Mouse (Mus musculus) heart, embryonic 11.5 days (tissue): ENCODE measurements around the gene Gm21887. TPM values are rescaled to one million over a fixed set of nuclear protein-coding genes. Genes with fewer than 3 reads are reported as not detected.
A peak's percentile ranks its signal among the peaks of the same experiment; 100 is the strongest.
"Not testable (repeated sequence)": the region's sequence is repeated elsewhere in the genome, so short reads cannot be mapped to it uniquely, and the experiment has no call there.

Source experiments
- ATAC-seq: fragments of 200-750 bp; cut with Nextera tagmentation; replicated peaks from 2 replicates; pipeline ENCODE4 v1.8.0; 2017; ENCODE audit warnings: moderate library complexity; ENCODE audit not compliant: insufficient number of reproducible peaks, low FRiP score, low TSS enrichment
- H3K27ac ChIP-seq: fragments of 300-500 bp; sonication (generic); 2 replicates; pipeline ENCODE4 v1.5.1; 2014; ENCODE audit warnings: mild to moderate bottlenecking, low read depth, low read length
- H3K27me3 ChIP-seq: fragments of 300-500 bp; sonication (generic); 2 replicates; pipeline ENCODE4 v1.6.1; 2014; ENCODE audit warnings: mild to moderate bottlenecking, low read length, mixed read lengths; ENCODE audit not compliant: control insufficient read depth, insufficient read depth
- H3K36me3 ChIP-seq: fragments of 300-500 bp; sonication (generic); 2 replicates; pipeline ENCODE4 v1.6.1; 2014; ENCODE audit warnings: mild to moderate bottlenecking, low read length, moderate library complexity, mixed read lengths; ENCODE audit not compliant: control insufficient read depth, insufficient read depth
- H3K4me1 ChIP-seq: fragments of 300-500 bp; sonication (generic); 2 replicates; pipeline ENCODE4 v1.6.1; 2014; ENCODE audit warnings: low read length; ENCODE audit not compliant: control insufficient read depth, insufficient read depth
- H3K4me2 ChIP-seq: fragments of 300-500 bp; sonication (generic); 2 replicates; pipeline ENCODE4 v1.6.1; 2014; ENCODE audit warnings: mild to moderate bottlenecking, moderate library complexity
- H3K4me3 ChIP-seq: fragments of 300-500 bp; sonication (generic); 2 replicates; pipeline ENCODE4 v1.5.1; 2014; ENCODE audit warnings: low read depth, low read length
- H3K9ac ChIP-seq: fragments of 300-500 bp; sonication (generic); 2 replicates; pipeline ENCODE4 v1.6.1; 2014; ENCODE audit warnings: mild to moderate bottlenecking, low read depth, low read length, moderate library complexity
- H3K9me3 ChIP-seq: fragments of 300-500 bp; sonication (generic); replicated peaks from 2 replicates; pipeline ENCODE4 v1.6.1; 2016; ENCODE audit warnings: low read length; ENCODE audit not compliant: control insufficient read depth
- WGBS: fragments of 180-500 bp; shearing (Covaris S2); extraction: QIAGEN DNeasy Blood & Tissue Kit; methylation state at CpG from one replicate; pipeline ENCODE4 v1.1.7; 2014; ENCODE audit not compliant: insufficient replicate concordance; 5-methylcytosine and 5-hydroxymethylcytosine counted together
- polyA plus RNA-seq: library from polyadenylated mRNA; unstranded; fragments of >200 nt; fragmentation: Nextera tagmentation; extraction: Ambion mirVana; gene quantifications from 2 replicates; pipeline ENCODE4 v1.2.1, GENCODE M21; 2014

The Gm21887 gene
- polyA plus RNA-seq, 1 experiment from 2014 or later = 157 TPM

GRCm38 (mm10) chrX:169974456-169974855 lies 35.0 kb upstream of the Gm21887 start:
- not testable (repeated sequence) for H3K4me2 ChIP-seq, ATAC-seq, H3K4me3 ChIP-seq, H3K27ac ChIP-seq, H3K9ac ChIP-seq, H3K27me3 ChIP-seq, H3K4me1 ChIP-seq
- WGBS = 64% methylated on average over 4 of the region's 4 CpGs
- H3K36me3 ChIP-seq = 0 out of 2 replicates have a peak, but pooled peaks cover 11% of the 10 kb centered on the region
- peaks cover 27% of the 10 kb centered on the region for H3K9me3 ChIP-seq

DNA sequence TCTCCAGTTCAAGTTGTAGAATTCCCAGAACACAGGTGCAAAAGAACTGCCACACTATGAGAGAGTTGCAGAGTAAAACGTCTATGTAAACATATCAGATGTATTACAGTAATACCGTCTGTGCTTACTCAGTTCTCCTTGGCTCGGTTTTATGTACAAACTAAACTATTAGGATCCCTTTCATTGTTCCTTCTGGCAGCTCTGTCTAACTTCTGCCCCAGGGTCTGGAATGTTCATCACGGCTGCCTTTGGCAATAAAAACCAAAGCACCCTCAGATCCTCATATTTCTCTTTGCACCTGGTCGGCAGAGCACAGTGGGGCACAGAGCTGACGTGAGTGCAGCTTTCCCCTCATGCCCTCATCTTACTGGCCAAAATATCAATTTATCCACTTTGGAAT lies 34.5 kb upstream of the Gm21887 start:
- not testable (repeated sequence) for H3K4me1 ChIP-seq, ATAC-seq, H3K27me3 ChIP-seq, H3K9ac ChIP-seq, H3K4me2 ChIP-seq, H3K4me3 ChIP-seq, H3K27ac ChIP-seq
- H3K36me3 ChIP-seq = 0 out of 2 replicates have a peak, but pooled peaks cover 11% of the 10 kb centered on the region
- H3K9me3 ChIP-seq = peaks cover 27% of the 10 kb centered on the region
- WGBS = 75% methylated on average over 6 of the region's 6 CpGs

- H3K9ac ChIP-seq, H3K27ac ChIP-seq, H3K27me3 ChIP-seq, H3K4me3 ChIP-seq, H3K4me1 ChIP-seq, H3K4me2 ChIP-seq: not testable (repeated sequence)
- H3K36me3 ChIP-seq = 0 out of 2 replicates have a peak, but pooled peaks cover 13% of the 10 kb centered on the region
- ATAC-seq = peak; percentile 6; the same call in 1 of the 2 replicates
- 68% methylated on average over 3 of the region's 3 CpGs for WGBS
- peaks cover 27% of the 10 kb centered on the region for H3K9me3 ChIP-seq
Measured at GRCm38 (mm10) chrX:169975681-169976131, 33.8 kb upstream of the Gm21887 start.

- H3K27ac ChIP-seq, H3K27me3 ChIP-seq, H3K4me1 ChIP-seq, ATAC-seq, H3K4me3 ChIP-seq, H3K9ac ChIP-seq, H3K4me2 ChIP-seq: not testable (repeated sequence)
- peaks cover 27% of the 10 kb centered on the region for H3K9me3 ChIP-seq
- H3K36me3 ChIP-seq = peaks cover 13% of the 10 kb centered on the region; the same call in 1 of the 2 replicates
- 60% methylated on average over 5 of the region's 5 CpGs for WGBS
Measured at GRCm38 (mm10) chrX:169976340-169976739, 33.1 kb upstream of the Gm21887 start.

DNA sequence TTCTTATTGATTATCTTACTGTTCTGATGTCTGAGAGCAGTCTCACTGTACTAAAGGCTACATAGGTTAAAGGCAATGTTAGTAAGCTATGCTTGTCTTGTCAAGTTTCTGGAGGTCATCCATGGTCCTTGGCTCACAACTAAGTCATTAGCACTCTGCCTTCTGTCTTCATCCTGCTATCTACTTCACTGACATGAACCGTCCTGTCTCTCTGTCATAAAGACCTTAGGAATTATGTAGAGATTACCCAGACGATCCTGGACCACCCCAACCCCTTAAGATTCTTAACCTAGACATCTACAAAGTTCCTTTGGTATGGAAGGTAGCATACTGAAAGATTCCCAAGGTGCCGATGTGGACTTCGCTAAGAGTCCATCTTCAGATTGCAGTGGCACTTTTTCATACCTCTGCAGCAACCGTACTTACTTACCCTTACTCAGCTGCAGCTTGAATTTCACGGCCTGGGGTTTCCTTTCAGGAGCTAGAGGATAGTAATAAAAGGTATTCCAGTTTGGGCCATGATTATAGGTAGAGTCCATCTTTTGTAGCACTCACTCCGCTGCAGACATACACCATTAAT lies 31.5 kb upstream of the Gm21887 start:
- not testable (repeated sequence) for H3K27ac ChIP-seq, ATAC-seq, H3K4me1 ChIP-seq, H3K9ac ChIP-seq, H3K4me2 ChIP-seq, H3K27me3 ChIP-seq, H3K4me3 ChIP-seq
- Histone ChIP-seq H3K36me3 (peaks cover 28% of the 10 kb centered on the region), H3K9me3 (peaks cover 35% of the 10 kb centered on the region)
- WGBS = 83% methylated on average over 7 of the region's 7 CpGs

DNA sequence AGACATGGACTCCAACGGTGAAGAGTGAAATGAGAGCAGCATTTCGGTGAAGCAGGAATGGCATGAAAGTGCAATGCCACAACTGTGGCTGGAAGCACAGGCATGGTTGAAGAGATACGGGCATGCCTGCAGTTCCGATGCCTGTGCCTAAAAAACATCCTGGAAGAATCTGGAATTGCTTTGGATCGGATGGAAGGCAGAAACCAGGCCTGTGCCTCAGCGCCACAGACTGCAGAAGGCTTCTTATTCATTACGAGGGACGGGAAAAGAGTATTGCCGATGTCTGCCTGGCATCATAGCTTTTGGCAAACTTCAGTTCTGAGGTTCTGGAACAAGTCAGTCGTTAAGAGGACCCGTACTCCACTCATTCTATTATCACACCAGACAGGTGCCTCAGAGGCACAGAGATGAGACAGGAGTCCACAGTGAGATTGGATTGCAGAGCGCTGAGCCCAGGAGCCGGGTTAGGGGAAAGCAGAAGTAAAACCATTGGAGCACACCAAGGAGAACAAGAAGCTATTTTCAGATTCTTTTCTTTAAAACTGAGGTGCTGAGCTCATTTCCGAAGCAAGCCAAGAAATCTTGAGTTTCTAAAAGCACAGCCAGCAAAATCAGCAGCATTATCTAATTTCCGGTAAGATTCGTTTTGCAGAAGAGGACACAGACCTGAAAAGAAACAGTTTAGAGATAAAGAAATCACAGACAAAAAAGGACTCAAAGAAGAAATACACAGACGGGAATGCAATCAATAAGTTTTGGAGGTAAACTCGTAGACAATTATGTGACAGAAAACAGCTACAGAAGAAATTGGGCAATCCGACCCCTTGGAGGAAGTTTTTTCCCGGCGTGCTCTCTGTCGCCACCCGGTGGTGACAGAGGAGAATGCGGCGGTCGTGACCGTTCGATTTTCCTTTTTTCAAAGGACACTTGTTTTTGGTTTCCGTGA lies 30.8 kb upstream of the Gm21887 start:
- WGBS = 65% methylated on average over 29 of the region's 29 CpGs
- not testable (repeated sequence) for H3K27me3 ChIP-seq, H3K4me3 ChIP-seq, H3K4me1 ChIP-seq, H3K4me2 ChIP-seq, ATAC-seq
- H3K27ac ChIP-seq = 0 out of 2 replicates have a peak overlapping the region, but pooled peaks have one; percentile 16
- 0 out of 2 replicates have a peak overlapping the region, but pooled peaks have one; percentile 2 for H3K9ac ChIP-seq
- peaks cover 30% of the 10 kb centered on the region for H3K36me3 ChIP-seq
- peaks cover 39% of the 10 kb centered on the region for H3K9me3 ChIP-seq

- Histone ChIP-seq H3K9me3 (peaks cover 40% of the 10 kb centered on the region), H3K36me3 (peaks cover 34% of the 10 kb centered on the region)
- 81% methylated on average over 20 of the region's 20 CpGs for WGBS
- H3K4me3 ChIP-seq, H3K27ac ChIP-seq, H3K4me1 ChIP-seq, H3K9ac ChIP-seq, H3K4me2 ChIP-seq, ATAC-seq, H3K27me3 ChIP-seq: not testable (repeated sequence)
Measured at GRCm38 (mm10) chrX:169979461-169980202, 29.8 kb upstream of the Gm21887 start.

DNA sequence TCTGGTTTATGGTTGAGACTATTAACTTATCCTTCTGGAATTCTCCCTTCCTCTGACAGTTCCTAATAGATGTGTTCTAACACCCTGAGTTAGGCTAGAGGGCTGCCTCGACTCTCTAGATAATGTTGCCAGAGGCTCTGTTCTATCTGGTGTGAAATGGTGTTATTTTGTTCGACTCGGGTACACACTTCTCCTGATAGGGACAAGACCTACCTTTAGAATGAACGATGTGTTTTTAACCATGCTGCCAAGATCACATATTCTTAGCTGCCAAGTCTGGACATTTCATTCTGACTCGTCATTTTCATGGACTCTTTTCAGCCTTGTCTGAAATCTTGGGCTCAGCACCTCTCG lies 29.3 kb upstream of the Gm21887 start:
- ATAC-seq, H3K27ac ChIP-seq, H3K4me2 ChIP-seq, H3K27me3 ChIP-seq, H3K4me3 ChIP-seq, H3K4me1 ChIP-seq, H3K9ac ChIP-seq: not testable (repeated sequence)
- H3K9me3 ChIP-seq = peaks cover 39% of the 10 kb centered on the region
- 71% methylated on average over 6 of the region's 6 CpGs for WGBS
- H3K36me3 ChIP-seq = peaks cover 39% of the 10 kb centered on the region
